Mouse (Mus musculus) adrenal gland, postnatal 14 days (tissue): ENCODE measurements around the gene Zbtb16. TPM values are rescaled to one million over a fixed set of nuclear protein-coding genes. Genes with fewer than 3 reads are reported as not detected.

Source experiments
- DNase-seq: peaks from one replicate; pipeline ENCODE4 v3.0.0; 2021; ENCODE audit warnings: mixed read lengths
- total RNA-seq: library from RNA; stranded (reverse); gene quantifications from 2 replicates; pipeline ENCODE4 v1.2.3, GENCODE M21; 2021

The Zbtb16 gene
- total RNA-seq, 1 experiment from 2014 or later = 88.9 TPM

GRCm38 (mm10) chr9:48744451-48744850, 91.6 kb downstream of the Zbtb16 start:
- DNase-seq = no peak

- no peak for DNase-seq
Observed at GRCm38 (mm10) chr9:48743338-48744285, 92.4 kb downstream of the Zbtb16 start.

- DNase-seq = no peak
Observed at GRCm38 (mm10) chr9:48742150-48742549, 93.9 kb downstream of the Zbtb16 start.

- no peak for DNase-seq
Observed at GRCm38 (mm10) chr9:48741433-48742077, 94.5 kb downstream of the Zbtb16 start.

- no peak for DNase-seq
Observed at GRCm38 (mm10) chr9:48740732-48741255, 95.2 kb downstream of the Zbtb16 start.

GRCm38 (mm10) chr9:48740098-48740505, 95.9 kb downstream of the Zbtb16 start:
- DNase-seq = peak; percentile 97

GRCm38 (mm10) chr9:48738795-48739476, 97.1 kb downstream of the Zbtb16 start:
- DNase-seq = no peak

GRCm38 (mm10) chr9:48737911-48738310, 98.1 kb downstream of the Zbtb16 start:
- no peak for DNase-seq

GRCm38 (mm10) chr9:48737210-48737850, 98.7 kb downstream of the Zbtb16 start:
- DNase-seq = peak; percentile 90

- DNase-seq = peak; percentile 59
Observed at GRCm38 (mm10) chr9:48736361-48737209, 99.4 kb downstream of the Zbtb16 start.

- no peak for DNase-seq
Observed at GRCm38 (mm10) chr9:48735466-48736312, 100.3 kb downstream of the Zbtb16 start.

- no peak for DNase-seq
Observed at GRCm38 (mm10) chr9:48734725-48735465, 101.1 kb downstream of the Zbtb16 start.

- peak; percentile 44 for DNase-seq
Observed at GRCm38 (mm10) chr9:48733817-48734544, 102.0 kb downstream of the Zbtb16 start.

GRCm38 (mm10) chr9:48733083-48733482, 102.9 kb downstream of the Zbtb16 start:
- no peak for DNase-seq

GRCm38 (mm10) chr9:48731651-48732536, 104.1 kb downstream of the Zbtb16 start:
- DNase-seq = no peak

- peak; percentile 44 for DNase-seq
Observed at GRCm38 (mm10) chr9:48730446-48730979, 105.5 kb downstream of the Zbtb16 start.

GRCm38 (mm10) chr9:48729471-48729870, 106.6 kb downstream of the Zbtb16 start:
- peak; percentile 77 for DNase-seq
